Mouse (Mus musculus) forebrain, postnatal 0 days (tissue): ENCODE measurements around the gene Gabbr2. TPM values are rescaled to one million over a fixed set of nuclear protein-coding genes. Genes with fewer than 3 reads are reported as not detected.

Experiments used
- ATAC-seq: fragments of 200-750 bp; cut with Nextera tagmentation; 2 replicates; pipeline ENCODE4 v1.8.0; 2017; ENCODE audit warnings: mild to moderate bottlenecking, moderate library complexity
- DNase-seq: peaks from one replicate; pipeline ENCODE4 v3.0.0-alpha.2; 2015
- H3K27ac ChIP-seq: fragments of 300-500 bp; sonication (generic); 2 replicates; pipeline ENCODE4 v1.5.1; 2014; ENCODE audit warnings: low read depth, mild to moderate bottlenecking, antibody characterized with exemption, low read length, moderate library complexity, mixed read lengths
- H3K27me3 ChIP-seq: fragments of 300-500 bp; sonication (generic); 2 replicates; pipeline ENCODE4 v1.6.1; 2014; ENCODE audit warnings: mild to moderate bottlenecking, low read length, mixed read lengths; ENCODE audit not compliant: insufficient read depth
- H3K36me3 ChIP-seq: fragments of 300-500 bp; sonication (generic); 2 replicates; pipeline ENCODE4 v1.6.1; 2014; ENCODE audit warnings: mild to moderate bottlenecking, moderate library complexity; ENCODE audit not compliant: insufficient read depth
- H3K4me1 ChIP-seq: fragments of 300-500 bp; sonication (generic); 2 replicates; pipeline ENCODE4 v1.6.1; 2014; ENCODE audit warnings: antibody characterized with exemption; ENCODE audit not compliant: insufficient read depth
- H3K4me2 ChIP-seq: fragments of 300-500 bp; sonication (generic); 2 replicates; pipeline ENCODE4 v1.6.1; 2014; ENCODE audit warnings: low read depth, mild to moderate bottlenecking, moderate library complexity
- H3K4me3 ChIP-seq: fragments of 300-500 bp; sonication (generic); 2 replicates; pipeline ENCODE4 v1.5.1; 2014; ENCODE audit warnings: low read depth, low read length, mixed read lengths
- H3K9ac ChIP-seq: fragments of 300-500 bp; sonication (generic); 2 replicates; pipeline ENCODE4 v1.6.1; 2014; ENCODE audit warnings: mild to moderate bottlenecking
- H3K9me3 ChIP-seq: fragments of 300-500 bp; sonication (generic); 2 replicates; pipeline ENCODE4 v1.6.1; 2016; ENCODE audit warnings: low read length
- CTCF ChIP-seq: sonication (generic); IDR thresholded peaks from 2 replicates; pipeline ENCODE4 v1.5.1; 2016; ENCODE audit warnings: antibody characterized with exemption, control low read depth, low read depth
- WGBS: fragments of 180-500 bp; shearing (Covaris S2); extraction: QIAGEN DNeasy Blood & Tissue Kit; methylation state at CpG from one replicate; pipeline ENCODE4 v1.1.7; 2014; 5-methylcytosine and 5-hydroxymethylcytosine counted together
- polyA plus RNA-seq: library from polyadenylated mRNA; unstranded; fragments of >200 nt; fragmentation: Nextera tagmentation; extraction: Ambion mirVana; gene quantifications from 2 replicates; pipeline ENCODE4 v1.2.1, GENCODE M21; 2015
- total RNA-seq: library from RNA; depleted of rRNA; stranded (reverse); fragments of >200 nt; gene quantifications from 2 replicates; pipeline ENCODE4 v1.2.3, GENCODE M21; 2014

Gabbr2 gene
- total and polyA plus RNA-seq, 2 experiments from 2014 or later: 14.7 to 65.3 TPM

DNA sequence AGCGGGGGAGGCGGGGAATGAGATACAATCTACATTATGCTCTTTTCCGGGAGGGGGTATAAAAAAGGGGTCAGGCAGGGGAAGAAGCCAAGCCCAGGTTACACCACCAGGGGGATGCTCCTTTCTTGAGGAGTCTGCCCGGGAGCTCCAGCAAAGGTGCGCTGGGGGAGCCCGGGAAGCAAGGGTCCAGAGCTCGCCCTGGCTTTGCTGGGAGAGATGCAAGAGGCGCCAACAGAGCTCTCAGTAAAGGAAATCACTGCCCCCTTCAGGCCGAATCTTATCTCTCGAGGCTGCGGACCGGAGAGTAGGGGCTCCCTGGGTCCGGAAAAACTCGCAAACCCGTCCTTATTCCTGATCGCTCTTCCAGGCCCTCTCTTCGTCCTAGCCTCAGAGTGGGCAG is 1.8 kb downstream of the Gabbr2 start:
- no peaks in the 10 kb centered on the region for H3K4me1 ChIP-seq
- H3K27ac ChIP-seq: peak overlapping the region; percentile 90; the same call in 1 of the 2 replicates
- no peaks in the 10 kb centered on the region for H3K27me3 ChIP-seq
- H3K4me3 ChIP-seq: peak overlapping the region; percentile 75
- H3K4me2 ChIP-seq: peak overlapping the region; percentile 81
- DNase-seq (peak; percentile 88), ATAC-seq (peak; percentile 60)
- no peaks in the 10 kb centered on the region for H3K9me3 ChIP-seq
- 1% methylated on average over 17 of the region's 17 CpGs for WGBS
- TF ChIP-seq CTCF: peak; percentile 77
- no peaks in the 10 kb centered on the region for H3K36me3 ChIP-seq
- peak overlapping the region; percentile 78 for H3K9ac ChIP-seq

DNA sequence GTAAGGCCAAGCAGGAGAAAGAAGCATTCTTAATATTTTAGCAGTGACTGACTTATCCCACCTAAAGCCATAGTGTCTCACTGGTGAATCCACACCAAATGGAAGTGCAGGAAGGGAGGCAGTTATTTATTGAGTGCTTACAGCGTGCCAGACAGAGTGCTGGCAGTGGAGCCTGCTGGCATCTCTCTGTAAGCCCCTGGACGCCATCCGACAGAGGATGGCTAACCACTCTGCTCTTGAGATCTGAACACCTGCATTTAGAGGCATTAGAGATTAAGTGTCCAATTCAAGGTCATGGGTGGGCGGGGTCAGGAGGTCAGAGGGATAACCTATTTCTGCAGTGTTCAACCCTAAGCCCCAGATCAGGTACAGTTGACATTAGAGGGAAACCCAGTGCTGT is 2.8 kb downstream of the Gabbr2 start:
- ATAC-seq: no peak
- Histone ChIP-seq H3K4me2 (peak overlapping the region; percentile 81), H3K9ac (no peak overlapping the region), H3K27ac (no peak overlapping the region), H3K36me3 (no peaks in the 10 kb centered on the region), H3K27me3 (no peaks in the 10 kb centered on the region), H3K4me1 (no peaks in the 10 kb centered on the region), H3K9me3 (no peaks in the 10 kb centered on the region), H3K4me3 (peak overlapping the region; percentile 9; the same call in 1 of the 2 replicates)
- 58% methylated on average over 4 of the region's 4 CpGs for WGBS
- no peak for DNase-seq
- no peak for TF ChIP-seq CTCF

DNA sequence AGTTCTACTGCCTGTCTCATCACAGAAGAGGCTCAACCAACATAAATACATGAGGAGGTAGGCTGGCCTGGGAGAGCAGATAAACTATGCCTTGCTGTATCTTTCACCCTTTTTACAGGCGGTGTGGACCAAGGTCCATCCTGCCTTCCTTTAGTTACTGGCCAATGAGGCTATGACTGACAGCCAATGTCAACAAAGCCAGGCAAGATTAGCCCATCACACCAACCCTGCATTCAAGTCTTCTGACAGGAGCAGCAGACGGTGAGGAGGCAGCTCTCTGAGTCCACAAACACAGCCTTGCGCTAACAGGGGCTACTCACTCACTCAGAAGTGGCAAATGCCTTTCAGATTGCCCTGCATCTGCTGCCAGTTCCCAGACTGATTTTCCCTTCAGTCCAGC is 3.4 kb downstream of the Gabbr2 start:
- no peaks in the 10 kb centered on the region for H3K9me3 ChIP-seq
- 53% methylated on average over 3 of the region's 3 CpGs for WGBS
- no peaks in the 10 kb centered on the region for H3K36me3 ChIP-seq
- H3K4me2 ChIP-seq: no peak overlapping the region
- no peak for TF ChIP-seq CTCF
- no peak overlapping the region for H3K4me3 ChIP-seq
- H3K27me3 ChIP-seq: no peaks in the 10 kb centered on the region
- no peak overlapping the region for H3K9ac ChIP-seq
- no peak overlapping the region for H3K27ac ChIP-seq
- ATAC-seq: no peak
- H3K4me1 ChIP-seq: no peaks in the 10 kb centered on the region
- no peak for DNase-seq

DNA sequence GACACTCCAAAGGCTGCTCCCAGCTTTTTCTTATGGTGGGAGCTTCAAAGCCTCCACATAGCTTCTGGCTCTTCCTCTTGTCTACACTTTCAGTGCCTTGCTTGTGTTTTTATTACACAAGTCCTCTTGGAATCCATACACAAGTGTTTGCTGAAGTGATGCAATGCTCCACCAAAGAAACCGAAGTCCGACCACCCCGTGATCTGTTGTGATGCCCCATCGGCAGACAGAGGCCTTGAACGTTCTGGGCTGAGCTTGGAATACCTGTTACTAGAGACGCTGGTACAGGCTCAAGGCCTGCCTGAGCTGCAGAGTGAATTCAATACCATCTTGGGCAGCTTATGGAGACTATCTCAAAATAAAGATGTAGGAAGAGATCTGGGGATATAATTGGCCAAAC is 3.9 kb downstream of the Gabbr2 start:
- ATAC-seq: no peak
- H3K4me2 ChIP-seq: no peak overlapping the region
- no peak overlapping the region for H3K27ac ChIP-seq
- H3K4me1 ChIP-seq: no peaks in the 10 kb centered on the region
- no peak for TF ChIP-seq CTCF
- H3K9me3 ChIP-seq: no peaks in the 10 kb centered on the region
- 91% methylated on average over 6 of the region's 6 CpGs for WGBS
- H3K36me3 ChIP-seq: no peaks in the 10 kb centered on the region
- no peak overlapping the region for H3K9ac ChIP-seq
- DNase-seq: no peak
- no peak overlapping the region for H3K4me3 ChIP-seq
- no peaks in the 10 kb centered on the region for H3K27me3 ChIP-seq

DNA sequence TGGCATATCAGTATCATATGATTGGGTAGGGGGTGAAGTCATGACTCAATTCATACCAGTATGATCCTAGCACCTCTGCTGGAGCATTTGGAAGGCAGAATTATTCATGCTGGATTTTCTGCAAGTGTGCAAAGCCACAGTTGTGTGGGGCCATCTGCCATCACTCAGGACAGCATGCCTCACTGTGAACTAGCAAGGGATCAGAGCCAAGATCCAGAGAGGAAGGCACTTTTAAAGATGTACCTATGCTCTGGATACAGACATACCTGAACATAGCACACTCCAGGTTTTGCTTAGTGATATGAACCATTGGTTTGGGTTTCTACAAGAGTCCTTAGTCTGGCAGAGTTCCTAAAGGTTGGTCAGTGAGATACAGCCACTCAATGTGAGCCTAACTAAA is 5.6 kb downstream of the Gabbr2 start:
- Histone ChIP-seq H3K27ac (no peak overlapping the region), H3K9ac (no peak overlapping the region), H3K4me3 (no peak overlapping the region), H3K27me3 (no peaks in the 10 kb centered on the region), H3K9me3 (no peaks in the 10 kb centered on the region), H3K4me2 (no peak overlapping the region), H3K4me1 (no peaks in the 10 kb centered on the region), H3K36me3 (no peaks in the 10 kb centered on the region)
- TF ChIP-seq CTCF: no peak
- no peak for DNase-seq
- no peak for ATAC-seq

GRCm38 (mm10) chr4:46982912-46983311 is 8.8 kb downstream of the Gabbr2 start:
- TF ChIP-seq CTCF: no peak
- Histone ChIP-seq H3K4me2 (no peak overlapping the region), H3K4me3 (no peak overlapping the region), H3K9me3 (no peaks in the 10 kb centered on the region), H3K36me3 (no peaks in the 10 kb centered on the region), H3K27me3 (no peaks in the 10 kb centered on the region), H3K9ac (no peak overlapping the region), H3K4me1 (no peaks in the 10 kb centered on the region), H3K27ac (no peak overlapping the region)
- DNase-seq (no peak), ATAC-seq (no peak)
- WGBS: 72% methylated on average over 5 of the region's 5 CpGs

DNA sequence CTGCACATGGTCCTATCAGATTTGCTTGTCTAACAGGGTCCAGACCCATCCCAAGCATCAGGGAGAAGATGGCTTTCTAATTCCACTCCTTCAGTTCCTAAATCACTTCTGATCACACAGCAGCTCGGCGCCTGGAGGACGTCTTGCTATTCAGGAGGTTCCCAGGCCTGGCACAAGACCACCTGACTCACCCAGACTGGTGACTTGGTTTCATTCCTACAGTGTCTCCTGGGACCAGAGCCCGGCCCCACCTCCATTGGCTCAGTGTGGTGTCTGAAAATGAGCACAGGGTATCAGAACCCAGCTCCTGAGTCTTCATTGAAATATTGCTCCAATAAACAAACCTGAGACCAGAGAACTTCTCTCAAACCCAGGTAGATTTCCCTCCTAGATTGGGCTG is 9.6 kb downstream of the Gabbr2 start:
- 77% methylated on average over 4 of the region's 4 CpGs for WGBS
- no peak overlapping the region for H3K4me3 ChIP-seq
- no peak overlapping the region for H3K9ac ChIP-seq
- ATAC-seq (no peak), DNase-seq (no peak)
- no peak for TF ChIP-seq CTCF
- no peaks in the 10 kb centered on the region for H3K4me1 ChIP-seq
- H3K9me3 ChIP-seq: no peaks in the 10 kb centered on the region
- H3K4me2 ChIP-seq: no peak overlapping the region
- H3K36me3 ChIP-seq: no peaks in the 10 kb centered on the region
- no peak overlapping the region for H3K27ac ChIP-seq
- no peaks in the 10 kb centered on the region for H3K27me3 ChIP-seq

DNA sequence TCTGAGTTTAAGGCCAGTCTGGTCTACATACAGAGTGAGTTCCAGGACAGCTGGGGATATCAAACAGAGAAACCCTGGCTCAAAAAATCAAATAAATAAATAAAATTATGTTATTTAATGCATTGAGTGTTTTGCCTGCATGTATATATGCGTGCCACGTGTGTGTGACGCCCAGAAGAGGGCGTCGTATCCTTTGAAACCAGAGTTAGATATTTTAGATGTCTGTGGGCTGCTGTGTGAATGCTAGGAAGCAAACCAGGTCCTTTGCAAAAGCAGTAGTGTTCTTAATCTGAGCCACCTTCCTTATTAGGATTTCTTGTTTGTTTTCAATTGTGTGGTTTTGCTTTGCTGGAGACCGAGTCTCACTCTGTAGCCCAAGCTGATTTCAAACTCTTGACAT is 13.3 kb downstream of the Gabbr2 start:
- no peak overlapping the region for H3K27ac ChIP-seq
- 89% methylated on average over 6 of the region's 6 CpGs for WGBS
- H3K4me3 ChIP-seq: no peak overlapping the region
- H3K9ac ChIP-seq: no peak overlapping the region
- H3K36me3 ChIP-seq: no peaks in the 10 kb centered on the region
- ATAC-seq: no peak
- DNase-seq: no peak
- H3K9me3 ChIP-seq: no peaks in the 10 kb centered on the region
- no peak for TF ChIP-seq CTCF
- H3K27me3 ChIP-seq: no peaks in the 10 kb centered on the region
- no peaks in the 10 kb centered on the region for H3K4me1 ChIP-seq
- no peak overlapping the region for H3K4me2 ChIP-seq
